Mouse (Mus musculus): ENCODE data around the gene Map3k1.
"Not testable (repeated sequence)": the region's sequence is repeated elsewhere in the genome, so short reads cannot be mapped to it uniquely, and the experiment has no call there.

Gene Map3k1

GRCm38 (mm10) chr13:111725165-111726077 is 83.4 kb downstream of the Map3k1 start:
- peak; percentile 94 for DNase-seq

- no peak for DNase-seq
These were observed 84.0 kb downstream of the Map3k1 start for GRCm38 (mm10) chr13:111724811-111725164.

- no peak for DNase-seq
These were observed 89.1 kb downstream of the Map3k1 start for GRCm38 (mm10) chr13:111719726-111720125.

- DNase-seq, result no peak
These were observed 98.3 kb downstream of the Map3k1 start for GRCm38 (mm10) chr13:111710531-111710930.

GRCm38 (mm10) chr13:111703952-111704351 is 104.8 kb downstream of the Map3k1 start:
- DNase-seq, result not testable (repeated sequence)

GRCm38 (mm10) chr13:111703396-111703795 is 105.4 kb downstream of the Map3k1 start:
- DNase-seq, result no peak
